Mouse (Mus musculus) midbrain, postnatal 0 days (tissue): ENCODE measurements at regions not wholly inside any gene's neighbourhood (a gene's known extent, or its start where the extent isn't known, plus 50 kb on each side); places are given as distances from the start of the nearest gene placed in this dataset.
"Not testable (repeated sequence)": the region's sequence is repeated elsewhere in the genome, so short reads cannot be mapped to it uniquely, and the experiment has no call there.

Source experiments
- ATAC-seq: fragments of 200-750 bp; cut with Nextera tagmentation; 2 replicates; pipeline ENCODE4 v1.8.0; 2017; ENCODE audit warnings: moderate number of reproducible peaks, mild to moderate bottlenecking, moderate TSS enrichment, moderate library complexity; ENCODE audit not compliant: low FRiP score
- DNase-seq: peaks from one replicate; pipeline ENCODE4 v3.0.0-alpha.2; 2015; ENCODE audit warnings: low spot score
- H3K27ac ChIP-seq: fragments of 300-500 bp; sonication (generic); 2 replicates; pipeline ENCODE4 v1.5.1; 2014; ENCODE audit warnings: low read depth, mild to moderate bottlenecking, low read length, mixed read lengths
- H3K27me3 ChIP-seq: fragments of 300-500 bp; sonication (generic); 2 replicates; pipeline ENCODE4 v1.6.1; 2014; ENCODE audit warnings: low read length, control low read depth, mixed read lengths; ENCODE audit not compliant: insufficient read depth
- H3K36me3 ChIP-seq: fragments of 300-500 bp; sonication (generic); 2 replicates; pipeline ENCODE4 v1.6.1; 2014; ENCODE audit warnings: low read length, control low read depth, mixed read lengths; ENCODE audit not compliant: insufficient read depth
- H3K4me1 ChIP-seq: fragments of 300-500 bp; sonication (generic); 2 replicates; pipeline ENCODE4 v1.6.1; 2014; ENCODE audit warnings: mild to moderate bottlenecking, control low read depth, antibody characterized with exemption, low read length, mixed read lengths; ENCODE audit not compliant: insufficient read depth
- H3K4me2 ChIP-seq: fragments of 300-500 bp; sonication (generic); 2 replicates; pipeline ENCODE4 v1.6.1; 2014; ENCODE audit warnings: low read depth, mild to moderate bottlenecking, low read length, mixed read lengths; ENCODE audit not compliant: poor library complexity, severe bottlenecking
- H3K4me3 ChIP-seq: fragments of 300-500 bp; sonication (generic); 2 replicates; pipeline ENCODE4 v1.5.1; 2014; ENCODE audit warnings: low read depth, mild to moderate bottlenecking, low read length, moderate library complexity
- H3K9ac ChIP-seq: fragments of 300-500 bp; sonication (generic); replicated peaks from 2 replicates; pipeline ENCODE4 v1.6.1; 2014; ENCODE audit warnings: mild to moderate bottlenecking, low read length, moderate library complexity, mixed read lengths; ENCODE audit not compliant: poor library complexity, severe bottlenecking
- H3K9me3 ChIP-seq: fragments of 300-500 bp; sonication (generic); 2 replicates; pipeline ENCODE4 v1.6.1; 2016; ENCODE audit warnings: low read length, control low read depth
- CTCF ChIP-seq: IDR thresholded peaks from 2 replicates; pipeline ENCODE4 v1.5.1; 2016; ENCODE audit warnings: antibody characterized with exemption, mild to moderate bottlenecking
- WGBS: fragments of 180-500 bp; shearing (Covaris S2); extraction: QIAGEN DNeasy Blood & Tissue Kit; methylation state at CpG from one replicate; pipeline ENCODE4 v1.1.7; 2014; 5-methylcytosine and 5-hydroxymethylcytosine counted together

- DNase-seq: no peak
- H3K9me3 ChIP-seq: no peaks in the 10 kb centered on the region
- no peak overlapping the region for H3K4me3 ChIP-seq
- H3K4me2 ChIP-seq: no peak overlapping the region
- H3K27ac ChIP-seq: no peak overlapping the region
- H3K9ac ChIP-seq: no peak overlapping the region
- H3K27me3 ChIP-seq: no peaks in the 10 kb centered on the region
- ATAC-seq: no peak
- no peaks in the 10 kb centered on the region for H3K4me1 ChIP-seq
- H3K36me3 ChIP-seq: no peaks in the 10 kb centered on the region
- TF ChIP-seq CTCF: no peak
Observed at GRCm38 (mm10) chr6:7768421-7768820, 75.4 kb upstream of the Asns start.

GRCm38 (mm10) chr6:7767631-7768030, 74.6 kb upstream of the Asns start:
- Histone ChIP-seq H3K4me1 (no peaks in the 10 kb centered on the region), H3K4me2 (no peak overlapping the region), H3K4me3 (no peak overlapping the region), H3K9ac (no peak overlapping the region), H3K27ac (no peak overlapping the region), H3K36me3 (no peaks in the 10 kb centered on the region), H3K9me3 (no peaks in the 10 kb centered on the region), H3K27me3 (no peaks in the 10 kb centered on the region)
- ATAC-seq: no peak
- DNase-seq: no peak
- no peak for TF ChIP-seq CTCF
- WGBS: 91% methylated on average over 4 of the region's 4 CpGs

GRCm38 (mm10) chr6:7759385-7759784, 66.3 kb upstream of the Asns start:
- ATAC-seq (no peak), DNase-seq (no peak)
- Histone ChIP-seq H3K9ac (no peak overlapping the region), H3K27ac (no peak overlapping the region), H3K4me3 (no peak overlapping the region), H3K36me3 (no peaks in the 10 kb centered on the region), H3K4me1 (no peaks in the 10 kb centered on the region), H3K27me3 (no peaks in the 10 kb centered on the region), H3K4me2 (no peak overlapping the region), H3K9me3 (no peaks in the 10 kb centered on the region)
- TF ChIP-seq CTCF: no peak
- 79% methylated on average over 5 of the region's 5 CpGs for WGBS

GRCm38 (mm10) chr6:7753895-7754294, 60.8 kb upstream of the Asns start:
- WGBS: 85% methylated on average over 2 of the region's 2 CpGs
- Histone ChIP-seq H3K36me3 (no peaks in the 10 kb centered on the region), H3K9me3 (no peaks in the 10 kb centered on the region), H3K27ac (no peak overlapping the region), H3K9ac (no peak overlapping the region), H3K4me3 (no peak overlapping the region), H3K4me2 (no peak overlapping the region), H3K27me3 (no peaks in the 10 kb centered on the region), H3K4me1 (no peaks in the 10 kb centered on the region)
- TF ChIP-seq CTCF: no peak
- no peak for DNase-seq
- ATAC-seq: no peak

DNA sequence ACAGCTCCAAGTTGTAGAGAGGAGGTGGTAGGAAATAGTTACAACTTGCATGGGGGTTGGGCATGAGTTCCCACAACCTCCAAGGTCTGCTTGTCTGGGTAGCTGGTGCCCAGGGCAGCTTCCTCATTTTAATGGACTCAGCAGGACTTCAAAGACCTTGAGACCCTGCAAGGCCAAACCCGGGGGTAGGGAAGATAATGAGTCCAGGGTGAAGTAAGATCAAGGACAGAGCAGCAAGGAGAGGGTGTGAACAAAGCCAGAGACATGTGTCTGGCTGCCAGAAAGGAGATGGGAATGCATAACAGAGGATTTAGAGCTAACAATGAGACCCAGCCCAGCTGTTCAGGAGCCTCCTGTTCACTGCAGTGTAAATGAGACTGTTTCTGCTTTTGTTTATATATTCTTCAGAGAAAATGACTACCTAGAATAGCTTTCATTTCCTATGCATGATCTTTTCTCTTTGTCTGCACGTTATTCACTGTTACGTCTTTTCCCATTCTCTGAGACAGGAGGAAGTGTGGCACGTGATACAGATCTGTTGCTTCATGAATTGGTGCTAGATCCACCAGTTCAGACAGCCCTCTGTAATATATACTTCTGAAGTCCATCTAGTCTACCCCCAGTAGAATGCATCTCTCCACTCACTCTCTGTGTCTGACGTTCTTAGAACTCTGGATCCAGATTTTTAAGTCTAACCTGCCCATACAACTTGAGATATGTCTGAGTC, 60.0 kb upstream of the Asns start:
- Histone ChIP-seq H3K27ac (no peak overlapping the region), H3K4me3 (no peak overlapping the region), H3K4me2 (no peak overlapping the region), H3K4me1 (no peaks in the 10 kb centered on the region), H3K36me3 (no peaks in the 10 kb centered on the region), H3K27me3 (no peaks in the 10 kb centered on the region), H3K9ac (no peak overlapping the region), H3K9me3 (no peaks in the 10 kb centered on the region)
- ATAC-seq (no peak), DNase-seq (no peak)
- 47% methylated on average over 5 of the region's 5 CpGs for WGBS
- TF ChIP-seq CTCF: no peak

DNA sequence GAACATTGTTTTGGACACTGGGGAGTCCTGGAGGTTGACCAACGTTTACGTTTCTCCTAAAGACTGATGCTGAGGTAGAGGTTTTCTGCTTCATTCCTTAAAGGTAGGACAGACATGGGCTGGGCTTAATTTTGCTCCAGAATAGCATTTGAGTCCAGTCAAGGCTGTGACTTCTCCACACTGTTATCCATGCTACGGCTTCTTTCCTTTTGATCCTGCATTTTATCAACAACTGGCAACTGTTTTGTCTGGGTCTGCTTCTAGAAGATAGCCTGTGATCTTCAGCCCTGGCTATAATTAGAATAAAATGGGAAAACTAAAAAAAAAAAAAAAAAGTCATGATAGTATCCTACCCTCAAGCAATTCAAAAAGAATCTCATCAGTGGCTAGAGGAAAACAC, 55.5 kb upstream of the Asns start:
- no peaks in the 10 kb centered on the region for H3K9me3 ChIP-seq
- no peaks in the 10 kb centered on the region for H3K27me3 ChIP-seq
- DNase-seq (no peak), ATAC-seq (no peak)
- WGBS: 78% methylated on average over 3 of the region's 3 CpGs
- no peaks in the 10 kb centered on the region for H3K36me3 ChIP-seq
- no peak overlapping the region for H3K4me2 ChIP-seq
- no peaks in the 10 kb centered on the region for H3K4me1 ChIP-seq
- H3K9ac ChIP-seq: no peak overlapping the region
- H3K4me3 ChIP-seq: no peak overlapping the region
- H3K27ac ChIP-seq: no peak overlapping the region
- TF ChIP-seq CTCF: no peak

DNA sequence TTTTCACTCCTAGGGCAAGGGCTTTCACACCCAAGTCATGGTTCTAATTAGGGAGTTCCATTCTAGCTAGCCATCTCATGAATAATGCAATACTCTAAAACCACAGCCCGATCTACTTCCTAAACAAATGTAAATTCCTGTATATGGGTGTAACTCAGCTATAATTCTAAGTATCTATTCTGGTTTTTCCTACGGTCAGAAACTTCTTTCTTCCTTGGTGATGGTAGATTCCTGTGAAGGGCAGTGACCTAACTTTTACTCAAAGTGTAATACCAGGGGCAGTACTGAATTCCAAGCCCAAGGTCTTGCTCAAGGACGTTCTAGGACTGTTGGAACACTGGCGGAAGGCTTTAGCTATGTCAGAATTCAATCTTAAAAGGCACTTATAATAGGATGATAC, 51.2 kb upstream of the Asns start:
- H3K4me2 ChIP-seq, H3K27me3 ChIP-seq, H3K36me3 ChIP-seq, H3K4me1 ChIP-seq, DNase-seq, H3K27ac ChIP-seq, H3K4me3 ChIP-seq, ATAC-seq, H3K9me3 ChIP-seq, H3K9ac ChIP-seq: not testable (repeated sequence)
- 73% methylated on average over 4 of the region's 4 CpGs for WGBS
